Mouse (Mus musculus): ENCODE measurements around the gene Samt2. TPM values are rescaled to one million over a fixed set of nuclear protein-coding genes. Genes with fewer than 3 reads are reported as not detected.
"Not testable (repeated sequence)": the region's sequence is repeated elsewhere in the genome, so short reads cannot be mapped to it uniquely, and the experiment has no call there.

The Samt2 gene
- total RNA-seq (2021): not detected
- long read RNA-seq, experiment 1: 0 reads
- long read RNA-seq, experiment 2: 0 reads

GRCm38 (mm10) chrX:154579260-154579659 lies at the start of gene Samt2:
Gene Samt2, minus strand, starts transcription at chrX:154579360.
- DNase-seq: not testable (repeated sequence)

Other genes with a start within 250 kb of the Samt2 start
- not detected for gene 4930524N10Rik, start 236.0 kb downstream of the Samt2 start, total RNA-seq (2021)
- gene Samt4, start 97.4 kb downstream of the Samt2 start, total RNA-seq (2021): not detected